Mouse (Mus musculus) inflammation-experienced regulatory T-cells, adult 6 months (primary cell): Measurements from ENCODE around the gene Tmem256. TPM values are rescaled to one million over a fixed set of nuclear protein-coding genes. Genes with fewer than 3 reads are reported as not detected.

ENCODE experiments used
- ATAC-seq: one replicate; pipeline ENCODE4 v1.8.0; 2017
- polyA plus RNA-seq, 3 experiments: library from polyadenylated mRNA; unstranded; fragments of 100-300 nt; shearing (Covaris generic); gene quantifications; one replicate each; pipeline ENCODE4 v1.2.1; 2017

Tmem256 gene
- polyA plus RNA-seq, 3 experiments from 2014 or later: 124 to 157 (median 131) TPM

GRCm38 (mm10) chr11:69816520-69816919, 21.8 kb upstream of the Tmem256 start:
- no peak for ATAC-seq

GRCm38 (mm10) chr11:69818365-69818764, 19.9 kb upstream of the Tmem256 start, which contains the start of gene Spem2:
Gene Spem2, minus strand, starts transcription at chr11:69818465.
- ATAC-seq: no peak

GRCm38 (mm10) chr11:69818871-69819270, 19.4 kb upstream of the Tmem256 start:
- ATAC-seq: no peak

- ATAC-seq: no peak
Measured at GRCm38 (mm10) chr11:69822080-69822479, 16.2 kb upstream of the Tmem256 start, which contains the start of gene Spem1. Gene Spem1, minus strand, starts transcription at chr11:69822180.

- no peak for ATAC-seq
Measured at GRCm38 (mm10) chr11:69823456-69823855, 14.9 kb upstream of the Tmem256 start.

GRCm38 (mm10) chr11:69828832-69829231, 9.5 kb upstream of the Tmem256 start:
- no peak for ATAC-seq

GRCm38 (mm10) chr11:69833554-69833953, 4.8 kb upstream of the Tmem256 start:
- ATAC-seq: no peak

- ATAC-seq: no peak
Measured at GRCm38 (mm10) chr11:69834001-69834549, 4.2 kb upstream of the Tmem256 start.

GRCm38 (mm10) chr11:69835326-69835965, 2.9 kb upstream of the Tmem256 start:
- ATAC-seq: no peak

GRCm38 (mm10) chr11:69835966-69836335, 2.4 kb upstream of the Tmem256 start:
- ATAC-seq: no peak

- ATAC-seq: no peak
Measured at GRCm38 (mm10) chr11:69836703-69837576, 1.4 kb upstream of the Tmem256 start.

GRCm38 (mm10) chr11:69837604-69837951, 736 bp upstream of the Tmem256 start, which contains the start of gene Nlgn2:
Gene Nlgn2, minus strand, starts transcription at chr11:69837784.
- peak; percentile 20 for ATAC-seq

GRCm38 (mm10) chr11:69838714-69839104, 395 bp downstream of the Tmem256 start:
- ATAC-seq: peak; percentile 6

GRCm38 (mm10) chr11:69846198-69846680, 7.9 kb downstream of the Tmem256 start, which contains the start of gene Plscr3:
Gene Plscr3, plus strand, starts transcription at chr11:69846376.
- peak; percentile 82 for ATAC-seq

- ATAC-seq: peak; percentile 71
Measured at GRCm38 (mm10) chr11:69846738-69847688, 8.7 kb downstream of the Tmem256 start.

- no peak for ATAC-seq
Measured at GRCm38 (mm10) chr11:69848021-69848420, 9.7 kb downstream of the Tmem256 start.

- no peak for ATAC-seq
Measured at GRCm38 (mm10) chr11:69849128-69849527, 10.8 kb downstream of the Tmem256 start.

GRCm38 (mm10) chr11:69849884-69850283, 11.6 kb downstream of the Tmem256 start:
- no peak for ATAC-seq

- ATAC-seq: no peak
Measured at GRCm38 (mm10) chr11:69850754-69851153, 12.4 kb downstream of the Tmem256 start.

GRCm38 (mm10) chr11:69853994-69854393, 15.7 kb downstream of the Tmem256 start:
- no peak for ATAC-seq

GRCm38 (mm10) chr11:69854680-69855079, 16.4 kb downstream of the Tmem256 start:
- ATAC-seq: no peak

GRCm38 (mm10) chr11:69855347-69855746, 17.0 kb downstream of the Tmem256 start:
- no peak for ATAC-seq
